Mouse (Mus musculus) activated CD4-positive, CD25-positive, alpha-beta regulatory T cell, adult 4 months (primary cell): ENCODE data around the gene Kif6. TPM values are rescaled to one million over a fixed set of nuclear protein-coding genes. Genes with fewer than 3 reads are reported as not detected.

Experiments used
- ATAC-seq: one replicate; pipeline ENCODE4 v1.8.0; 2017
- polyA plus RNA-seq, 2 experiments: library from polyadenylated mRNA; unstranded; fragments of 100-300 nt; shearing (Covaris generic); gene quantifications; one replicate each; pipeline ENCODE4 v1.2.1; 2017

Gene Kif6
- polyA plus RNA-seq, 2 experiments from 2014 or later = not detected

- ATAC-seq = no peak
Measured at GRCm38 (mm10) chr17:49927611-49928010, 312.7 kb downstream of the Kif6 start.

DNA sequence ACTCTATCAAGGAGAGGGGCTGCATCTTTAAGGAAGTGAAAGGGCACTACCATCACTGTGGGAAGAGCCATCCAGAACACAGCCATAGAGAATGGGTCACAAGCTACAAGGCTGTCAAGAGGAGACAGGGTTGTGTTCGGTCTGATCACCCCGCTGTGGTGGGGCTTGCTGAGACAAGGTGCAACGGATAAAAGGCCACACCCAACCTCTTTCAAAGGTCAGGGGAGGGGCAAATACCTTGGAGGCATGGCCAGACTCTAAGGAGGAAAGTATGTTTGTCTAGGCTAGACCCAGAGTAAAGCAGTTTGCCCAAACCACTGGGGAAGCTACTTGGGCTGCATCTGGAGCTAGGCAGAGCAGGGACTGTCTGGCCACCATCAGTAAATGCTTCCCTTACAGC lies 318.9 kb downstream of the Kif6 start:
- ATAC-seq = no peak

GRCm38 (mm10) chr17:49934586-49934985 lies 319.6 kb downstream of the Kif6 start:
- ATAC-seq = no peak

GRCm38 (mm10) chr17:49935602-49936205 lies 320.8 kb downstream of the Kif6 start:
- ATAC-seq = no peak

GRCm38 (mm10) chr17:49936214-49936613 lies 321.3 kb downstream of the Kif6 start:
- ATAC-seq = no peak

- no peak for ATAC-seq
Measured at GRCm38 (mm10) chr17:49939146-49939545, 324.2 kb downstream of the Kif6 start.

DNA sequence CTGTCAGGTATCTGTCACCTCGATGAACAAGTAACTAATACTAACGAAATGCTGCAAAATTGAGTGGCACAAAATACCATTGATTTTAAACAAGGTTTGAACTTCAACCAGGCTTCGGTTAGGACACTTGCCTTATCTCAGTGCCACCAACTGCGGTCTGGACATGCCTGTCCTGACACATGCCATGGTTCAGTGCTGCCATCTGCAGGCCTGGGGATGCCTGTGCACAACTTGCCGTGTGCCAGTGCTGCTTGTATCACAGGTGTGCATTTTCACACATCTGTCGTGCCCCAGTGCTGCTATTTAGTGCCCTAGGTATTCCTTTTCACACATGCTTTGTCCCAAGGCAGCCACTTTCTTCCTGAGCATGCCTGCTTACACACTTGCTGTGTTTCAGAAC lies 327.7 kb downstream of the Kif6 start:
- ATAC-seq = no peak

GRCm38 (mm10) chr17:49951491-49951855 lies 336.5 kb downstream of the Kif6 start:
- no peak for ATAC-seq

- ATAC-seq = no peak
Measured at GRCm38 (mm10) chr17:49951856-49952607, 337.1 kb downstream of the Kif6 start.

DNA sequence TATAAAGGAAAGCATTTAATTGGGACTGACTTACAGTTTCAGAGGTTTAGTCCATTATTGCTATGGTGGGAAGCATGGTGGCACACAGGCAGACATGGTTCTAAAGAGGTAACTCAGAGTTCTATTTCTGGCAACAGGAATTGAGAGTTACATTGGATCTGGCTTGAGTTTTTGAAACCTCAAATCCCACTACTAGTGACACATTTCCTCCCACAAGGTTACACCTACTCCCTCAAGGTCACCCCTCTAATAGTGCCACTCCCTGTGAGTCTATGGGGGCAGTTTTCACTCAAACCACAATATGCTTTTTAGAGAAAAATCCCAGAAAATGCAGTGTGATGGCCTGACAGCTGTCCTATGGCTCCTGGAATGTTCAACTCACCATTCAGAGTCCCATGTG lies 344.1 kb downstream of the Kif6 start:
- no peak for ATAC-seq

Other genes starting within 250 kb of the Kif6 start
- 10 to 100 TPM in 1 of 2 experiments, 1 to 10 TPM in 1; 7.6 to 10.0 TPM for gene Mocs1, start 186.8 kb upstream of the Kif6 start, polyA plus RNA-seq
- under 1 TPM in 1 of 2 experiments, not detected in 1; 0.13 TPM for gene Daam2, start 50.8 kb upstream of the Kif6 start, polyA plus RNA-seq